Mouse (Mus musculus) urinary bladder, adult 2 months (tissue): ENCODE results near the gene Kynu. TPM values are rescaled to one million over a fixed set of nuclear protein-coding genes. Genes with fewer than 3 reads are reported as not detected.
A peak's percentile ranks its signal among the peaks of the same experiment; 100 is the strongest.

Experiments used
- DNase-seq: peaks from one replicate; pipeline ENCODE4 v3.0.0; 2022; ENCODE audit warnings: low spot score
- polyA plus RNA-seq: library from polyadenylated mRNA; depleted of rRNA; stranded (reverse); fragments of >200 nt; gene quantifications from 2 replicates; pipeline ENCODE4 v1.2.3, GENCODE M21; 2012; rRNA removed

Gene Kynu
- polyA plus RNA-seq, 1 experiment: 0.25 TPM

- no peak for DNase-seq
Measured at GRCm38 (mm10) chr2:43646962-43647361, 91.8 kb downstream of the Kynu start.

- DNase-seq: no peak
Measured at GRCm38 (mm10) chr2:43669588-43669987, 114.5 kb downstream of the Kynu start.

GRCm38 (mm10) chr2:43673619-43674018 lies 118.5 kb downstream of the Kynu start:
- DNase-seq: no peak

GRCm38 (mm10) chr2:43674098-43674497 lies 119.0 kb downstream of the Kynu start:
- DNase-seq: no peak

- DNase-seq: no peak
Measured at GRCm38 (mm10) chr2:43675277-43675676, 120.1 kb downstream of the Kynu start.

- DNase-seq: no peak
Measured at GRCm38 (mm10) chr2:43690402-43690801, 135.3 kb downstream of the Kynu start.

- DNase-seq: no peak
Measured at GRCm38 (mm10) chr2:43691290-43691689, 136.2 kb downstream of the Kynu start.

- no peak for DNase-seq
Measured at GRCm38 (mm10) chr2:43695635-43696034, 140.5 kb downstream of the Kynu start.

- no peak for DNase-seq
Measured at GRCm38 (mm10) chr2:43712611-43713138, 157.5 kb downstream of the Kynu start.

GRCm38 (mm10) chr2:43722446-43723103 lies 167.4 kb downstream of the Kynu start:
- peak; percentile 29 for DNase-seq

- DNase-seq: no peak
Measured at GRCm38 (mm10) chr2:43723104-43723541, 168.0 kb downstream of the Kynu start.

- DNase-seq: no peak
Measured at GRCm38 (mm10) chr2:43727181-43727580, 172.1 kb downstream of the Kynu start.

- no peak for DNase-seq
Measured at GRCm38 (mm10) chr2:43727693-43728092, 172.6 kb downstream of the Kynu start.

GRCm38 (mm10) chr2:43728831-43729230 lies 173.7 kb downstream of the Kynu start:
- DNase-seq: no peak

Other genes starting within 250 kb of the Kynu start
- 2.8 and 3.2 TPM in 2 replicates for gene Arhgap15, start 193.5 kb downstream of the Kynu start, polyA plus RNA-seq